Mouse (Mus musculus) B cell, adult 2 months (primary cell): ENCODE data around the gene Zfp948.
"Not testable (repeated sequence)": the region's sequence is repeated elsewhere in the genome, so short reads cannot be mapped to it uniquely, and the experiment has no call there.

Source experiments
- DNase-seq, 2 experiments: peaks; one replicate each; pipeline ENCODE4 v3.0.0; 2022

Zfp948 gene

DNA sequence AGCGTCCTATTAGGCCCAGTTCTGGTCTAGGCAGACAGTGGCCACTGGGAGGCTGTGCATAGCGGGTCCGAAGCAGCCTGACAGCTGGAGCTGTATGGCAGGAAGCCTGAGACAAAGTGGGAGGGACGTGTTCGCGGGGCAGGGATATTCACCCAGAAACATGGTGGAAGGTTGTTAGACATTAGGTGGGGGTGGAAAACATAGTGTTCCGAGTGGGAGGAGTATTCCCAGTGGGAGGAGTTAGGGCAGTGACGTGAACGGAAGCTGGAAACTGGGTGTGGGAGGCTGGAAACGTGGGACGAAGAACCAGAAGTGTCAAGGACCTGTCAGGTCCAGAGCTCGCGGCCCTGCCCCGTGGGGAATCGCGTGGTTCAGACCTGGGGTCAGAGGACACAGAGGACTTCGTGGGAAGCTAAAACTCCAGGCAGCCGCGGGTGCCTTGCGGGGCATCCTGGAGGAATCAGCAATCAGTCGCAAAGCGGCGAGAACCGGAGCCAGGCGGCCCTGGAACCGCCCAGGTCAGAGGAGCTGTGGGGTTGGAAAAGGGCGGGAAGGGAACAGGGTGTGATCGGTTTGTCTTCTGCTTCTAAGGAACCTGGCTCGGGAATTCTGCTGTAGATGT, at the start of gene Zfp948:
Zfp948 (plus strand) TSS at position 281 of the 622 bp plus-strand sequence.
- DNase-seq: peak; percentile 41 to 45

DNA sequence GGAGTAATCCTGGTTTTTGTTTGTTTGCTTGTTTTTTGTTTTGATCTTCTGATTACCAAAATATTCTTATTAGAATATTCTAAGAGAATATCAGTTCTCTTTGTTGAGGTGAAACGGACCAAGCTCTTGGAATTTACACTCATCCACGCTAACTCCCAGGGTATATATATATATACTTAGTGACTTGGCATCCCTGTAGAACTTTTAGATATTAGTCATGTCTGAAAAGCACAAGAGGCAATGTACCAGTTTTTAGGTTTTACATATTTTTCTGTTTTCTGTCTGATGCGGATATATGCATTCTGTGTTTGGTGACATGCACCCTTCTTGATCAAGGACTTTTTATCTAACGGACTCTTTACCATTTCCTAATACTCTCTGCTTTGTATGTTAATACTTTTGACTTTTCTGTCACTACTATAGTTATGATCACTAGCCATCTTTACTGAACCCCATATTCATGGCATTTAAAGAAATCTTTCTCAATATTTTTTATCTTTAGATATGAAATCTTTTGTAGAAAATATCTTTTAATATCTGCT, 49.6 kb upstream of the Zfp948 start:
- no peak for DNase-seq

DNA sequence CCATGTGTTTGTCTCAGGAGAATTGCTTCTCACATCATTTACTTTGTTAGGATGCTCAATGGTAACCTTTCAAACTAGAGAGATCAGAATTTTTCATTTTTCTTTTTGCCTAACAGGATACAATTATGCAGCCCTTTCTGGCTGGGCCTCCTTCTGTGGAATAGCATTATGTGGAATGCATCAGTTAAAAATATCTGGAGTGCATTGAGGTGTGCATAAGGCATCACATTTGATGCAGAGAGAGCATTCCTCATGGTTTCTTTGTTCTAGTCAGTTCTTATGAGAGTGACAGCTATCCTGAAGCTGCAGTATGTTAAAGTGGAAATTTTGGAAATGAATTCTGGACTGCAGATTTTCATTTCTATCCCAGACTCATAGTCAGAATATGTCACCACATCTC, 40.5 kb upstream of the Zfp948 start:
- DNase-seq: no peak

DNA sequence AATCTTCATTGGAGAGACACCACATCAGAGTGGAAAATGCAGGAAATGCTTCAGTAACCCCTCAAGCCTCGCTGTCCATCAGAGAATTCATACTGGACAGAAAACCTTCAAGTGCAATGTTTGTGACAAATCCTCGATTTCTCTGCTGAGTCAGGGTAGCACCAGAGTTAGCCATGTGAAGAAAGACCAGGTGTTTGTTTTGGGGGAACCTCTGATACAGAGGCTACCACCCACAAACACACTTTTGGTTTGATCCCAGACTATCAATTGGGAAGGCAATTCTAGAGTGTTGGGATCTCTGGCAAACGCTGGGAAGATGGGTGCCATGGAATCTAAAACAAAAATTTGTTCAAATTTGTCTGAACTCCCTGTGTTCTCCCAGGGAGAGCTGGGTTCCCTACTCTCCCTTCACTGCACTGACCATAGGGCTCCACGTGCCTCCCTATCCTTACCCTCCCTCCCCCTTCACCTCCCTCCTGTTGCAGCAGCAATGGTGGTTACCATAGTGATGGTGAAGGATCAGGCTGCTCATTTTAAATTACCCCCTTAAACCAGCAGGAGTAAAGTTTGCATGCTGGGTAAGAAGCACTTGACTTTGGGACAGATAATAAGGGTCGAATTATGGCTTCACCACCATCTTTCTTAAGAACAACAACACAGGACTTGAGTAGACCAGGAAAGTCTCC, 36.0 kb upstream of the Zfp948 start:
- DNase-seq: no peak

DNA sequence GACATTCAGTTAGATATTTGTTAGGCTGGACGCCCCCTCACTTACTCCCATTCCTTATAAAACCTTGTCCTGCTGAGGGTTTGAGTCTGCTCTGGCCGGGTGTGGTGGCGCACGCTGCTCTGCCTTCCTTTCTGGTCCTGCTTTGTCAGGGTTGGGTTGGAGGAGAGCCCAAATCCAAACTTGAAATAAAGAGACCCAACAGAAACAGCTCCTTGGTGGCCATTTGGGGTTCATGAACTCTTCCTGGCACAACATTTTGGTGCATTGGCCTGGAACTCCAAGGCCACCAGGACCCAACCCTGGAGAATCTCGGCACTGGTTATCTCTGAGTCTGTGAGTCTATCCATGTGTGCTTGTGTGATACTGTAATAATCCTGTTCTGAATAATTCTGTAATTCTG, 35.2 kb upstream of the Zfp948 start:
- DNase-seq: peak in 1 of 2 experiments; percentile 3

DNA sequence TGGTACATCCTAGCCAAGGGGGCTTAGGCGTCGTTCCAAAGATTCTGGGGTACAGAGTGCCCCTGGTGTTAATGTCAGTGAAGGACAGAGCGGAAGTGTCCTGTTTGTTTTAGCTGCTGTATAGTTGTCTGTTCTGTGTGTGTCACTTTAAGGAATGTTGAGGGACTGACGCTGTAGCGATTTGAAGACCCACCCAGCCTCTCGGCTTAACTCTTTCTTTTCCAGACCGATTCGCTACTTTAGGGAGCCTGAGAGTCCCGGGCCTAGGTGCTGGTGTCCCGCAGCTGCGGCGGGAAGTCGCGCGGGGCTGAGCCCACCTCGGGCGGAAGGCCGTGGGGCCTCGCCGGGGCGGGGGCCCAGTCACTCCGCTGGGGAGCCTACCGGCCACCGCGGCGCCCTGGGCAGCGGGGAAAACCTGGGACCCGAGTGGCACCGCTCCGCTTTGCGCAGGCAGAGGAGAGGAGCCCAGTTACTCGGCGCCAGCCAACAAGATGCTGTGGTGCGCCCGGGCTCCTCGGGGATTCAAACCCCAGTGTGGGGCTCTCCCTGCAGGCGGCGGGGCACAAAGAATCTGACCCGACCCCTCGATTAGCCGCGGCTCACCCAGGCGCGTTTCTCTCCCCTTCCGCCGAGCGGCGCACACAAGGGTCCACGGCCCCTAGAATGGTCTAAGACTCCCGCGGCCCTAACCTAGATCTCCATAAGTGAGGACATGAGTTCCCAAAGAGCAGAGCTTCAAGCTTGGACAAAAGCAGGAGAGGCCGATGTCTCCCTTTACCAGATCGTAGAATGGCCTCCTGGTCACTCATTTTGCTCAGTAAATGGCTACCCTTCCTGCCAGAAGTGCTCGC, 34.5 kb upstream of the Zfp948 start:
- DNase-seq: peak; percentile 60 to 63

DNA sequence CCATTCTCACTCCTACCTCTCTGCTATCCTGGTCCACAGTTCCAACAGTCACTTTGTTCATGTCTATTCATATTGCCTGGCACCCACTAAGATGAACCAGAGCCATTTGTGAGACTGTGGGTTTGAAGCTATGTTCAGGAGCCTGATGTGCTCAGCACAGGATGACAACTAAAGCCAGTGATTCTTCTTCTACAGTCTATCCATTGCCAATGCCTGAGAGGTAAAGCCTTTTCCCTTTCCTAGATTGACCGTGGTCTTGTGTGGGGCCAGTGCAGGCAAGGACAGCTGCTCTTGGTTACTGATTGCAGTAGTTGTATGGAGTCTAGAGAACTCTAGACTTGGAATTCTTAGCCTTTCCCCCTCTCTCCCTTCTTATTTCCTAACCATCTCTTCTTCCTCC, 32.8 kb upstream of the Zfp948 start:
- DNase-seq: no peak

DNA sequence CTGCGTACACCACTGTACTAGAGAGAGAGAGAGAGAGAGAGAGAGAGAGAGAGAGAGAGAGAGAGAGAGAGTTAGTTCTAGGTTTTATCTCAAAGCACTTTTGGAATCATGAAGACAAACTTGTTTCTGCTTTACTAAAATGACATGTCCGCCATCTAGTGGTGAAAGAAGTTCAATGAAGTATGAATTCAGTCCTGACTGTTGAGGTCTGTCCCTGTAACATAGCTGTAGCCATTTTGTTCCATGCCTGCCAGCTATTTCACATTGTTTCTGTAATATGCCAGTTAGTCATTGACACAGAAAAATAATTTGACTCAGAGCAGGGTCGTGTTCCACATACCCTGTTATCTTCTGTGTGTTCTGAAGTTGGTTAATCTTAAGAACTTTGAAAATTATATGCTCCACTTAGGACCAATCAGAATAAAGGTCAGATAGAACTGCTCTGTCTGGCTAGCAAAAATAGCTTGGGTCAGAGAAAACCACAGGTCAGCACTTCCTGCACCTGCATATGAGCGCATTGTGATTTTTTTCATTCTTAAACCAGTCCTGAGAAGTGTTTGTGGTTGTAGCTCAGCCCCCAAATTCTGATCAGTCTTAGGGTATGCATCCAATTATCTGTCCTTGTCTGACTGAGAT, 32.2 kb upstream of the Zfp948 start:
- DNase-seq: peak; percentile 52 to 67

DNA sequence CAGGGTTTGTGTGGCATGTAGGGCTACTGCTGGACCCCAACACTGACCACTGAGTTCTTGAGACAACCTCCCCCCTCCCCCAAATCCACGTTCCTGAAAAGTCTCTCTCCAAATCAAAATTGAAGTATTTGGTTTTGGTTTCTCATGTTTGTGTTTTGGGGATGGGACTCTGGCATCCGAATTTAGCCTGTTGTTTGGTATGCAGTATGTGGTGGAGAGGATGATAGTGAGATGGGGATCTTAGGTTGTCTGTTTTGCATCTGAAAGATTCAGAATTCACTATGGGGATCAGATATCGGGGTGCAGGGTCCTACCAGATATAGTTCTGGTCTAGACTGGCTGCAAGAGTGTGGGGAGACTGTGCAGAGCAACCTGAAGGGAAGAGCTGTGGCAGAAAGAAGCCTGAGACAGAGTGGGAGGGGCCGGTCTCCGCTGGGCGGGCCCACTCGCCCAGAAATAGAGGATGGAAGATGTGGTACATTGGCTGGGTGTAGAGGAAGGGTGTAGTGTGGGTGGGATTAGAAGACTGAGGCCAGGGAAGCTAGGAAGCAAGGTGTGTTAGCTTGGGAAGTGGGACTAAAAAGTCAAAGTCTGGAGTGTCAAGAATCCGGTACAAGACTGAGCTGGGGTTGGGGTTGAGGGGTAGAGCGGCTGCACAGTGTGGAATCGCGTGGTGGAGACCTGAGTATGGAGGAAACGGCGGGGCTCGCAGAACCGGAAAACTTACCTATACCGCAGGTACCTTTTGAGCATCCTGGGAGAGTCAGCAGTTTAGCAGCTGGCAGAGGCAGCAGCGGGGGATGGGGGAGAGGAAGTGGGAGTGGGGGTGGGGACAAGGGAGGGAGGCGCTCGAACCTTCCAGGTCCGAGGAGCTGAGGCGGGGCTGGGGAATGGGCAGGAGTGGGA, 31.5 kb upstream of the Zfp948 start, which contains the start of gene Zfp52:
Zfp52 (plus strand) TSS at position 444 of the 906 bp plus-strand sequence.
- DNase-seq: peak; percentile 71 to 75

DNA sequence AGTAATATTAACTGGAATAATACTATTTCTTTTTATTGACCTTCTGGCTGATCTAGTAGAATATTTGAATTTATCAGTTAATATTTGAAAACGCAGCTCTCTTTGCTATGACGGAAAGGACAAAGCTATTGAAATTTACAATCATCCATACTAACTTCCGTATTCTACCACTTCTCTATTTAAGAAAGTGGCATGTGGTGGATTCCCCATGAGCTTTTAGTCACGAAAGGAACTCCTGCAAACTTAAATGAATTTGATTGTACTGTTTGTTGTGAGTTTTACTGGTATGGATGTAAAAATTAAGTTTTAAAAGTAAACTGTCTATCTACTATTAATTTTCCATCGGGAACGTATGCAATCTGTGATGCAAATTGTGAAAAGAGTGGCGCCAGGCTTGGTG, 30.7 kb upstream of the Zfp948 start:
- peak in 1 of 2 experiments; percentile 12 for DNase-seq

DNA sequence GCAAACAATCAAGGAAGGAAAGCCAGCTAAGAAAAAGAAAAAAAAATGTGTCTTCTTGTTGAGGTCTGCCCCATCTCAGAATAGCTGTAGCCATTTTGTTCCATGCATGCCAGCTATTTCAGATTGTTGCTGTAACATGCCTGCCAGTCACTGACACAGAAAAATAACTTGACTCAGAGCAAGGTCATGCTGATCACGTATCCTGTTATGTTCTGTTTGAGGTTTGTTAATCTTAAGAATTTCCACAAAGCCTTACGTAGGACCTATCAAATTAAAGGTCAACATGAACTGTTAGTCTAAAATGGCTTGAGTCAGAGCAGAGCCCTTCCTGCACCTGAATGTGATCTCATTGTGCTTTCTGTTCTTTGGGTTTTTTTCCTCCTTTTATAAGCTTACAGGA, 30.1 kb upstream of the Zfp948 start:
- DNase-seq: no peak

DNA sequence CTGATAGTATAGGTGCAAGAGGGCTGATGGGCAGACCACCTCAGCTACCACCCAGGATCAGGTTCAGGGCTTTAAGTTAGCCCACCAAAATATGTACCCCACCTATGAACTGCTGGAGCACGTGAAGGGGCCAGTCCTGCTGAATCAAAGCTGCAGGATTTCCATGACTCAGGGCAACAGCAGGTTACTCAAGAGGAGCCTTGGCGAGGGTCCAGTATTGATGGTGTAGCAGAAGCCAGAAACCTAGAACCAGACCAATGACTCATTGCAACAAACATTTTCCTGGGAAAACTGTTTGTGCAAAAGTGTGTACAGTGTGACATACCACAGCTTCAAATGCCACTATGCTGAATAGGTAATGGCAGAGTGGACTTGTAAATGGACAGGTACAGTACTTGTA, 9.0 kb upstream of the Zfp948 start:
- DNase-seq: no peak

DNA sequence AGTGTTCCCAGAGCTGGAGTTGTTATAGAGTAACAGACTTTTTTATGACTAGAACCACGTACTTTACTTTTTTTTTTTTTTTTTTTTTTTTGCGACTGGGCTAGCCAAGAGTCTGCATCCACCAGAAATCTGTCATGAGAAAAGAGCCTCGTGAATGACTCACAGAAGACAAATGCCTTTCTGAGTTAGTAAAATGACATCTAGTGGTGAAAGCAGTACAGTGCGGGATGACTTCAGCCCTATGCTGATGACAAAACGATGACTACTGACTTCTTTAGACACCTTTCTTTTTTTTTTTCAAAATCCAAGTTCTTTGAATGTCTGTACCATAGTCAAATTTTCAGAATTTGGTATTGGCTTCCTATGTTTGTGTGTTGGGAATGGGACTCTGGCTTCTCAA, 588 bp upstream of the Zfp948 start:
- DNase-seq: peak; percentile 35 to 52

DNA sequence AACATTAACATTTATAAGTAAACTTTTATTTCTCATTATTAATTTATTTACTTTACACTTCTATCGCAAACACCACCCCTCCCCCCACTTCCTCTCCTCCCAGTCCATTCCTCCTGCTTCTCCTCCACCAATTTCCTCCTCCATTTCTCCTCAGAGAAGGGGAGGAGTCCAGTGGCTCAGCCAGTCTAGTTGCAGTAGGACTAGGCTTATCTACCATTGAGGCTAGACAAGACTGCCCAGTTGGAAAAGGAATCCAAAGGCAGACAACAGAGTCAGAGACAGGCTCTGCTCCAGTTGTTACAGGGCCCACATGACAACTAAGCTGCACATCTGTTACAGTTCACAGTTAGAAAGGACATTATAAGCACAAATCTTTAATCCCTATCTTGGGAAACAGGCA, 888 bp downstream of the Zfp948 start:
- peak in 1 of 2 experiments; percentile 1 for DNase-seq

DNA sequence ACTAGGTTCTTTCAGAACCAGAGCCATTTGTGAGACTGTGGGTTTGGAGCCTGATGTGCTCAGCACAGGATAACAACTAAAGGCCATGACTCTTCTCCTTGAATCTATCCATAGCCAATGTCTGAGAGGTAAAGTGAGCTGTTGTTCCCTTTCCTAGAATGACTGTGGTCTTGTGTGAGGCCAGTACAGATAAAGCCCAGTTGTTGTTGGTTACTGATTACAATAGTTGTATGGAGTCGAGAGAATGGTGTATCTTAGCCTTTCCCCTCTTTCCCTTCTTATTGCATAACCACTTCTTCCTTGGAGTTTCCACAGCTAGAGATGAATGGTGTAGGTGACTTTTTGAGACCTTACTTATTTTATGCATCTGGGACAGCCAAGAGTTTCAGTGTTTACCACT, 12.3 kb downstream of the Zfp948 start:
- no peak for DNase-seq

DNA sequence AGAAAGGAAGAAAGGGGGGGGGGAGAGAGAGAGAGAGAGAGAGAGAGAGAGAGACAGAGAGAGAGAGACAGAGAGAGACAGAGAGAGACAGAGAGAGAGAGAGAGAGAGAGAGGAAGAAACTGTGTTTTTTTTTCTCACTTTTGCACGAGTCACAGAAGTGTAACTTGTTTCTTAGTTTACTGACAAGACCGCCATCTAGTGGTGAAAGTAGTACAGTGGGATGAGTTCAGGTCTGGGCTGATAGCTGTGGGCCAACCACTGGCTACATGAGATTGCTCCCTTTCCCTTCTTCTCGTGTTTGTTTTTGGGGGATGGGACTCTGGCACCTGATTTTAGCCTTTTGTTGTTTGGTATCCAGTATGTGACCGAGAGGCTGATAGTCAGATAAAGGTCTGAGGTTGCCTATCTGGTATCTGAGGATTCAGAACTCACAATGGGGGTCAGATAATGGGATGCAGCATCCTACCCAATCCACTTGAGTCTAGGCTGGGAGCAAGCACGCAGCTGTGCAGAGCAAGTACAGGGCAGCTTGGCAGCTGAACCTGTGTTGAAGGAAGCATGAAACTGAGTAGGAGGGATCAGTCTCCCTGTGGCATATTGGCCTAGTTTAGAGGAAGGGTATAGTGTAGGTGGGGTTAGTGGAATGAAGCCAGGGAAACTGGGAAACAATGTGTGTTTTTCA, 12.8 kb downstream of the Zfp948 start:
- peak; percentile 61 for DNase-seq

DNA sequence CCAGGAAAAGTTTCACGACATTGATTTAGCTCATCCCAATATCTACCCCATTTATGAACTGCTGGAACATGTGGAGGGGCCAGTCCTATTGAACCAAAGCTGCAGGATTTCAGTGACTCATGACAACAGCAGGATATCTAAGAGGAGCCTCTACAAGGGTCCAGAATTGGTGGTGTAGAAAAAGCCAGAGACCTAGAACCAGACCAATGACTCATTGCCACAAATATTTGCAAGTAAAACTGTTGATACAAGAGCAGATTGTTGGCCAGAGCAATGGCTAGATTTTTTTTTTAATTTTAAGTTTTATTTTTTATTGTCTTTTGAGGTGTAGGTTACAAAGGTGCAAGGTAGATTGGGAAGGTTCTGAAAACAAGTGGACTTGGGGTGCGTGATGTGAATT, 18.7 kb downstream of the Zfp948 start:
- DNase-seq: no peak

DNA sequence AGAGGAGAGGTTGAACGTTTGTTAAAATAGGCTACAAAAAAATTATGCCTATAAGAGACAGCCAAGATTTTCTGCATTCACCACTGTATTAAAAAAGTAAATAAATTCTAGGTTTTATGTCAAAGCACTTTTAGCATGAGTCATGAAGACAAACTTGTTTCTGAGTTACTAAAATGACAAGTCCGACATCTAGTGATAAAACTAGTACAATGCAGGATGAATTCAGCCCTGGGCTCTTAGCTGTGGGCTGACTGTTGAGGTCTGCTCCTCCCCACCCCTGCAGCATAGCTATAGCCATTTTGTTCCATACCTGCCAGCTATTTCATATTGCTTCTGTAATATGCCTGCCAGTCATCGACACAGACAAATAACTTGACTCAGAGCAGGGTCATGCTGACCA, 49.5 kb downstream of the Zfp948 start:
- no peak for DNase-seq

DNA sequence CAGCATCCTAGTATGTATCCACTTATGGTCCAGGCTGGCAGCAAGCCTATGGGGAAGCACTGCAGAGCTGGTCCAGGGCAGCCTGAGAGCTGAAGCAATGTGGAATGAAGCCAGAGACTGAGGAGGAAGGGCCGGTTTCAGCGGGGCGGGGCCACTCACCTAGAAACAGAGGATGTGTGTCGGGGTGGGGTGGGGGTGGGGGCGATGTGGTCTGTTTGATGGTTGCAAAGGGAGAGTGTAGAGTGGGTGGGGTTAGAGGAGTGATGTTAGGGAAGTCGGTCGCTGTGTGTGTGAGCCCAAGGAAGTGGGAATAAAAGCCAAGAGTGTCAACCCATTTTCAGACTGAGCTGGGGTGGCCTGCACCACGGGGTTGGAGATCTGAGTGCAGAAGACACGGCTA, 50.5 kb downstream of the Zfp948 start:
- DNase-seq: no peak

DNA sequence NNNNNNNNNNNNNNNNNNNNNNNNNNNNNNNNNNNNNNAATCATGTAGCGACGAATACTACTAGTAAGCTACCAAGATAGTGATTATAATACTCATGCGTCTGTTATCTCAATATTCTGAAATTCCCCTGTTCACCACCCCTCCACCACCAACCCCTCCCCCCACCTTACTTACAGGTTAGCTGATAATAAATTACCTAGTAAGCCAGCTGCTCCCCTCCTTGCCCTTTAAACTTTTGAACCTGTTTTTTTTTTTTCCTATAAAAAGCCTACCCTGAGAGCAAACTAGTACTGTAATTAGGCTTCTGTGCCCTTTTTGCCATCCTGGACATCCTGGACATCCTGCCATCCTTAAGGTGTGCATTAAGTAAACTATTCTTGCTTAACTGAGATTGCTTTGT, 56.8 kb downstream of the Zfp948 start:
- no peak for DNase-seq

DNA sequence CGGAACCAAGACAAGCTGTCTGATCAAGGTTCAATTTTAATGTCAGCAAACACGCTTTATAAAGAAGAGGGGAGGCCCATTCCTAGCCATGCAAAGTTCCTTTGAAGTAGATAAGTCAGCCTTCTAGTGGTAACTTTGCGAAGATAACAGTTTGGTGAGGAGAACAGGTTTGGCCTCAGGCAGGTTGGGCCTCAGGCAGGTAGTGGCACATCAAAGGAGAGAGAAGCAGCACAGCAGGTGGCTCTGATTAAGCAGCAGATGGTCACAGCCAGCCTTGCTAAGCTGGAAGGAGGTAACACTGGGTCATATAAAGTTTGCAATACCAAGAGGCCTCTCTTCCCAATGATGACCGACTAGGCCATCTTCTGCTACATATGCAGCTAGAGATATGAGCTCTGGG, 69.0 kb downstream of the Zfp948 start:
- not testable (repeated sequence) for DNase-seq
